Mouse (Mus musculus) MEL (cell line): ENCODE data around the gene Ippk.

Source experiments
- CTCF ChIP-seq, 3 experiments: IDR thresholded peaks in 2 of 3; conservative IDR thresholded peaks in 1 of 3; 2 replicates each; pipeline ENCODE4 v1.5.1; 2011 to 2012; ENCODE audit warnings: low read length in 3 of 3, low read depth in 2 of 3, mild to moderate bottlenecking in 2 of 3, improper control_type of control experiment in 1 of 3, inconsistent platforms in 1 of 3, mixed read lengths in 1 of 3, moderate library complexity in 1 of 3; ENCODE audit not compliant: control insufficient read depth in 1 of 3, insufficient read depth in 1 of 3, poor library complexity in 1 of 3, severe bottlenecking in 1 of 3
- E2F4 ChIP-seq: IDR thresholded peaks from 2 replicates; pipeline ENCODE4 v1.6.1; 2011; ENCODE audit warnings: low read depth, low read length, improper control_type of control experiment, borderline replicate concordance
- EP300 ChIP-seq, 2 experiments: IDR thresholded peaks; 2 replicates each; pipeline ENCODE4 v1.6.1; 2011; ENCODE audit warnings: improper control_type of control experiment in 2 of 2, low read length in 2 of 2, low read depth in 1 of 2, mild to moderate bottlenecking in 1 of 2
- ETS1 ChIP-seq: IDR thresholded peaks from 2 replicates; pipeline ENCODE4 v1.6.1; 2012; ENCODE audit warnings: low read depth, mild to moderate bottlenecking, inconsistent platforms, low read length, improper control_type of control experiment, moderate library complexity
- GABPA ChIP-seq: IDR thresholded peaks from 2 replicates; pipeline ENCODE4 v1.6.1; 2012; ENCODE audit warnings: low read depth, mild to moderate bottlenecking, inconsistent platforms, low read length, improper control_type of control experiment, moderate library complexity
- GATA1 ChIP-seq: IDR thresholded peaks from 2 replicates; pipeline ENCODE4 v1.6.1; 2011; ENCODE audit warnings: low read depth, low read length, improper control_type of control experiment
- MAFK ChIP-seq: IDR thresholded peaks from 2 replicates; pipeline ENCODE4 v1.6.1; 2011; ENCODE audit warnings: low read depth, mild to moderate bottlenecking, low read length, improper control_type of control experiment, borderline replicate concordance
- MXI1 ChIP-seq: IDR thresholded peaks from 2 replicates; pipeline ENCODE4 v1.6.1; 2011; ENCODE audit warnings: mild to moderate bottlenecking, low read depth, low read length, improper control_type of control experiment
- POLR2A ChIP-seq, 2 experiments: IDR thresholded peaks; 2 replicates each; pipeline ENCODE4 v1.6.1; 2011 to 2012; ENCODE audit warnings: low read length in 2 of 2, mild to moderate bottlenecking in 2 of 2, control low read depth in 1 of 2, improper control_type of control experiment in 1 of 2, low read depth in 1 of 2, moderate library complexity in 1 of 2; ENCODE audit not compliant: control insufficient read depth in 1 of 2, insufficient read depth in 1 of 2, poor library complexity in 1 of 2
- USF1 ChIP-seq: IDR thresholded peaks from 2 replicates; pipeline ENCODE4 v1.6.1; 2014; ENCODE audit warnings: low read depth, mild to moderate bottlenecking, inconsistent platforms, low read length, improper control_type of control experiment, moderate library complexity

DNA sequence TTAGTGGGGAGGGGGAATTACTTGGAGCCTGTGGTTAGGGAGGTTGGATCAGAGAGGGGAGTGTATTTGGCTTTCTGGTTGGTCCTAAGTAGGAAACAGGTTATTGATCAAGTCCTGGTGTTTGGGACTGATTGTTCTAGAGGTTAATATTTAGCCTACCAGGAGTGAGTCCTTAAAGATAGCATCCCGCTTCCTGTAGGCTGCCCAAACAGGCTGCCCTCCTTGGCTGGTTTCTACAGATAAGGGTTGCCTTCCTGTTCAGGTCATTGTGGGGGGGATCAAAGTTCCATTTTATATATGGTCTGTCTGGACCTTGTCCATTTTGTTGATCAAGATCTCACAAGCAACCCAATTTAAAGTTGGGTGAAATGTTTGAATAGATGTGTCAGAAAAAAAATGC, 27.5 kb upstream of the Ippk start:
- TF ChIP-seq CTCF (IDR thresholded peaks at IDR 0.05 in 2 of 3, conservative IDR thresholded peaks at IDR 0.05 in 1 of 3; ENCODE audit: control insufficient read depth in 1 of 3, insufficient read depth in 1 of 3, low read depth in 2 of 3, low read length in 3 of 3, poor library complexity in 1 of 3, severe bottlenecking in 1 of 3), result no peak
- TF ChIP-seq POLR2A (IDR thresholded peaks at IDR 0.05; ENCODE audit: control insufficient read depth in 1 of 2, insufficient read depth in 1 of 2, low read depth in 1 of 2, low read length in 2 of 2, poor library complexity in 1 of 2), result no peak
- TF ChIP-seq MAFK, result no peak
- TF ChIP-seq EP300 (IDR thresholded peaks at IDR 0.05; ENCODE audit: low read depth in 1 of 2, low read length in 2 of 2), result peak; percentile 64 to 72
- TF ChIP-seq MXI1, result no peak
- TF ChIP-seq GATA1, result peak; percentile 65
- TF ChIP-seq E2F4, result no peak
- 0 out of 2 replicates have a peak, but pooled peaks have one; percentile 15 for TF ChIP-seq ETS1
- TF ChIP-seq USF1, result no peak
- TF ChIP-seq GABPA, result no peak
